Mouse (Mus musculus) liver, adult 2 months (tissue): Measurements from ENCODE around the gene Wdr6.

ENCODE experiments used
- CTCF ChIP-seq: fragments of 200-500 bp; IDR thresholded peaks from 2 replicates; pipeline ENCODE4 v1.5.1; 2011; ENCODE audit warnings: low read depth, low read length, control low read depth
- POLR2A ChIP-seq: fragments of 200-500 bp; IDR thresholded peaks from 2 replicates; pipeline ENCODE4 v1.6.1; 2011; ENCODE audit warnings: low read length, control low read depth; ENCODE audit not compliant: insufficient read depth; ENCODE audit errors: extremely low read depth

DNA sequence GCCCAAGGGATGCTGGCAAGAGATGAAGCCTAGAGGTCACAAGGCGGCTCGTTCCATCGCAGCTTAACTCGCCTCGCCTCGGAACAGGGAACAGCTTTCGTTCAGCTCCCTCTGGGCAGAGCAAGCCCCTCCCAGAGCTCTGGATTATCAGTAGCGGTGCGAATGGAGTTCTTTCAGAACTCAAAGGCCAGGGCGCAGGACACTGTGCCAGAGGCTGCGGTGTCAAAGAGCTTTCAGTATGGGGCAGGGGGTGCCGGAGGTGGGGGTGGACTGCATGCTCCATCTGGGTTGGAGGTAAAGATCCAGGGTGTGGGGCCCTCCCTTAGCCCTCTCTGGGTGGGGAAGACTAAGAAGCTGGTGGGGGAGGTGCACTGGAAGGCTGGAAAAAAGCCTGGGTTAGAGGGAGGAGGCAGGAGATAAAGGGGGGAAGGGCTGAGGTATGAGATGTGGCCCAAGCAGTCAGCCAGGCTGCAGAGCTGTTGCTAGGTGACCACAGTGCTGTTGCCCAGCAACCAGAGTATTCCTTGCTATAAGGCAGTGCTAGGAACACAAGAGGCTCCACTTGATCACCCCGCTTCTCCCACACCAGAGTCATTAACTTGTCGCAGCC is 9.1 kb upstream of the Wdr6 start:
- no peak for TF ChIP-seq POLR2A
- TF ChIP-seq CTCF, result no peak
